Comparison of ENCODE assay signal across 8 mouse cellular contexts in genomic region chr3:144207498-144207897, GRCm38 (mm10). TPM values are rescaled to one million over a fixed set of nuclear protein-coding genes. Genes with fewer than 3 reads are reported as not detected.
DNase-seq lines count a peak whose midpoint lies in the region; ATAC-seq and TF ChIP-seq lines count a peak whose summit lies in the region.
"Had no signal": no experiment of that assay in that cellular context is flagged by ENCODE, and none has a peak within 500 bp of the region (broad histone marks: within the 10 kb centered on the region; RNA-seq: fewer than 3 reads in every experiment).

No protein-coding gene starts in this region.

- no peaks in the 10 kb centered on the region for H3K9me3 ChIP-seq in ES-Bruce4 (replicated peaks; ENCODE audit: control insufficient read depth, insufficient read depth, low read length, poor library complexity, severe bottlenecking)
- H3K9me3 ChIP-seq in embryonic facial prominence, embryonic 10.5 days, result no peaks in the 10 kb centered on the region
- H3K9me3 ChIP-seq in liver, embryonic 14.5 days (ENCODE audit: control insufficient read depth, low read length), result no peaks in the 10 kb centered on the region
- H3K9me3 ChIP-seq: megakaryocyte, embryonic 14.5 days had no signal

- H3K36me3 ChIP-seq in ES-Bruce4 (ENCODE audit: control insufficient read depth, insufficient read depth, low read length, poor library complexity, severe bottlenecking), result no peaks in the 10 kb centered on the region
- H3K36me3 ChIP-seq in embryonic facial prominence, embryonic 10.5 days (replicated peaks), result no peaks in the 10 kb centered on the region
- no peaks in the 10 kb centered on the region for H3K36me3 ChIP-seq in liver, embryonic 14.5 days (replicated peaks; ENCODE audit: control insufficient read depth, insufficient read depth, low read depth)
- H3K36me3 ChIP-seq in testis, adult 2 months (ENCODE audit: control insufficient read depth, insufficient read depth, low read length), result no peaks in the 10 kb centered on the region

- DNase-seq in left cerebral cortex, adult 18-20 months (ENCODE audit: low spot score in 2 of 2), result peak; percentile 72 to 77
- no peak for DNase-seq in left cerebral cortex, adult 11 months (ENCODE audit: low spot score)
- peak; percentile 72 for DNase-seq in adrenal gland, postnatal 10 days
- DNase-seq in embryonic facial prominence, embryonic 10.5 days (ENCODE audit: low spot score), result peak; percentile 59
- no peak for DNase-seq in liver, embryonic 14.5 days (ENCODE audit: low read depth in 3 of 3, low spot score in 3 of 3)

- H3K4me2 ChIP-seq in liver, embryonic 14.5 days (ENCODE audit: low read depth), result no peak overlapping the region

- TF ChIP-seq POLR2A in ES-Bruce4 (IDR thresholded peaks at IDR 0.05; ENCODE audit: insufficient read depth, low read length), result no peak
- TF ChIP-seq POLR2A in testis, adult 2 months (IDR thresholded peaks at IDR 0.05; ENCODE audit: control insufficient read depth, low read depth, low read length), result no peak

- 36% methylated on average over 5 of the region's 5 CpGs for WGBS in embryonic facial prominence, embryonic 10.5 days
- WGBS in liver, embryonic 14.5 days (ENCODE audit: insufficient replicate concordance), result 40% methylated on average over 5 of the region's 5 CpGs

- no peak for TF ChIP-seq EP300 in ES-Bruce4 (IDR thresholded peaks at IDR 0.05; ENCODE audit: insufficient read depth, low read depth, low read length)
- no peak for TF ChIP-seq EP300 in liver, embryonic 14.5 days (IDR thresholded peaks at IDR 0.05; ENCODE audit: low read depth)

- H3K27me3 ChIP-seq in ES-Bruce4 (ENCODE audit: control insufficient read depth, insufficient read depth, low read length, poor library complexity, severe bottlenecking), result no peaks in the 10 kb centered on the region; the same call in 1 of the 2 replicates
- H3K27me3 ChIP-seq in embryonic facial prominence, embryonic 10.5 days (replicated peaks; ENCODE audit: low read depth, poor library complexity, severe bottlenecking), result no peaks in the 10 kb centered on the region
- no peaks in the 10 kb centered on the region for H3K27me3 ChIP-seq in liver, embryonic 14.5 days (ENCODE audit: control insufficient read depth, insufficient read depth, low read length)
- peaks cover 4% of the 10 kb centered on the region for H3K27me3 ChIP-seq in testis, adult 2 months (ENCODE audit: control insufficient read depth, insufficient read depth, low read length)
- H3K27me3 ChIP-seq: megakaryocyte, embryonic 14.5 days had no signal

- ATAC-seq in liver, embryonic 14.5 days (ENCODE audit: insufficient read depth), result no peak

- no peak overlapping the region for H3K4me3 ChIP-seq in ES-Bruce4 (ENCODE audit: low read depth, low read length)
- H3K4me3 ChIP-seq in embryonic facial prominence, embryonic 10.5 days, result no peak overlapping the region
- no peak overlapping the region for H3K4me3 ChIP-seq in liver, embryonic 14.5 days (ENCODE audit: insufficient read depth in 1 of 2, low read depth in 2 of 2, low read length in 2 of 2)
- no peak overlapping the region for H3K4me3 ChIP-seq in testis, adult 2 months (ENCODE audit: control insufficient read depth, low read depth, low read length)
- H3K4me3 ChIP-seq: megakaryocyte, embryonic 14.5 days had no signal

- no peak overlapping the region for H3K9ac ChIP-seq in ES-Bruce4 (ENCODE audit: low read depth, poor library complexity, severe bottlenecking)
- H3K9ac ChIP-seq in liver, embryonic 14.5 days (replicated peaks), result no peak overlapping the region

- H3K27ac ChIP-seq in ES-Bruce4 (ENCODE audit: insufficient read depth, low read length), result no peak overlapping the region
- H3K27ac ChIP-seq in embryonic facial prominence, embryonic 10.5 days (replicated peaks), result no peak overlapping the region
- no peak overlapping the region for H3K27ac ChIP-seq in liver, embryonic 14.5 days
- H3K27ac ChIP-seq in testis, adult 2 months (ENCODE audit: control insufficient read depth, insufficient read depth, low read depth, low read length), result no peak overlapping the region

- peak; percentile 17 for TF ChIP-seq CTCF in ES-Bruce4 (IDR thresholded peaks at IDR 0.05; ENCODE audit: low read depth, low read length)
- peak; percentile 64 for TF ChIP-seq CTCF in liver, embryonic 14.5 days (IDR thresholded peaks at IDR 0.05; ENCODE audit: low read depth)
- TF ChIP-seq CTCF in testis, adult 2 months (IDR thresholded peaks at IDR 0.05; ENCODE audit: control insufficient read depth, insufficient read depth, insufficient replicate concordance, low read depth, low read length), result peak; percentile 15; the same call in 1 of the 2 replicates

- peaks cover 1% of the 10 kb centered on the region for H3K4me1 ChIP-seq in ES-Bruce4 (ENCODE audit: control insufficient read depth, insufficient read depth, low read length)
- peaks cover 16% of the 10 kb centered on the region for H3K4me1 ChIP-seq in embryonic facial prominence, embryonic 10.5 days
- peaks cover 0 to 10% of the 10 kb centered on the region in 2 experiments; a peak in 2 of 4 replicates for H3K4me1 ChIP-seq in liver, embryonic 14.5 days (replicated peaks; ENCODE audit: control insufficient read depth in 2 of 2, insufficient read depth in 2 of 2, low read length in 1 of 2)
- peaks cover 7% of the 10 kb centered on the region for H3K4me1 ChIP-seq in testis, adult 2 months (ENCODE audit: control insufficient read depth, insufficient read depth, low read length)

RNA-seq across cellular contexts. Expression of gene Lmo4, which starts 2.5 kb away (rescaled TPM):
- total RNA-seq in left cerebral cortex, adult 18-20 months (2021), result 100 to 1,000 TPM; 278 to 308 TPM
- polyA plus RNA-seq in ES-Bruce4 (2011; ENCODE audit: insufficient read depth, insufficient read length, low read depth, missing spikeins), result 28.9 and 30.7 TPM in 2 replicates
- total RNA-seq in adrenal gland, postnatal 10 days (2021), result 10 to 100 TPM; 63.1 to 65.6 TPM
- 61.2 and 66.3 TPM in 2 replicates for polyA plus RNA-seq in embryonic facial prominence, embryonic 10.5 days (2016; fragmentation: Nextera tagmentation; extraction: Ambion mirVana)
- 14.4 and 15.4 TPM in 2 replicates for polyA plus RNA-seq in liver, embryonic 14.5 days (2012; rRNA removed)
- 12.5 and 13.1 TPM in 2 replicates for polyA plus RNA-seq in liver, embryonic 14.5 days (2014; fragmentation: Nextera tagmentation; extraction: Ambion mirVana)
- polyA plus RNA-seq in testis, adult 2 months (2012; rRNA removed), result 10.3 and 12.4 TPM in 2 replicates

Comparison
In these comparisons a context has a peak if more than half of its experiments do, and no peak if none do; other contexts are left out.
1. DNase-seq: peak in left cerebral cortex, adult 18-20 months (2 of 2), adrenal gland, postnatal 10 days (single experiment) and embryonic facial prominence, embryonic 10.5 days (single experiment); none in left cerebral cortex, adult 11 months (single experiment) and liver, embryonic 14.5 days (0 of 3).
2. Peak in every context shown above with its lines, with median percentiles within 50 percentile points of each other: CTCF ChIP-seq.